ENCODE assay signal across 11 mouse cellular contexts in genomic region chr11:32157791-32158594, GRCm38 (mm10). TPM values are rescaled to one million over a fixed set of nuclear protein-coding genes. Genes with fewer than 3 reads are reported as not detected.
DNase-seq lines count a peak whose midpoint lies in the region; ATAC-seq and TF ChIP-seq lines count a peak whose summit lies in the region.
"Had no signal": no experiment of that assay in that cellular context is flagged by ENCODE, and none has a peak within 500 bp of the region (broad histone marks: within the 10 kb centered on the region; RNA-seq: fewer than 3 reads in every experiment).

No protein-coding gene starts in this region.

- no peak overlapping the region for H3K9ac ChIP-seq in embryonic facial prominence, embryonic 14.5 days (ENCODE audit: low read depth, low read length)
- peak overlapping the region; percentile 27 for H3K9ac ChIP-seq in midbrain, embryonic 16.5 days (ENCODE audit: low read depth, low read length)
- no peak overlapping the region for H3K9ac ChIP-seq in lung, postnatal 0 days (replicated peaks; ENCODE audit: low read depth)

- peak overlapping the region; percentile 21; the same call in 1 of the 2 replicates for H3K4me2 ChIP-seq in embryonic facial prominence, embryonic 14.5 days (ENCODE audit: low read depth, low read length)
- peak overlapping the region; percentile 22; the same call in 1 of the 2 replicates for H3K4me2 ChIP-seq in midbrain, embryonic 16.5 days (ENCODE audit: low read length)
- no peak overlapping the region for H3K4me2 ChIP-seq in lung, postnatal 0 days (replicated peaks; ENCODE audit: low read depth, low read length)
- H3K4me2 ChIP-seq: liver, embryonic 11.5 days had no signal

- H3K4me3 ChIP-seq in cerebellum, adult 2 months (replicated peaks; ENCODE audit: insufficient read depth, low read depth, low read length), result peak overlapping the region; percentile 6
- no peak overlapping the region for H3K4me3 ChIP-seq in embryonic facial prominence, embryonic 14.5 days (ENCODE audit: low read depth, low read length)
- peak overlapping the region; percentile 40 for H3K4me3 ChIP-seq in layer of hippocampus, adult 2 months
- H3K4me3 ChIP-seq in midbrain, embryonic 16.5 days (ENCODE audit: low read depth, low read length), result no peak overlapping the region
- no peak overlapping the region for H3K4me3 ChIP-seq in lung, postnatal 0 days (ENCODE audit: low read depth, low read length)

- no peaks in the 10 kb centered on the region for H3K4me1 ChIP-seq in cerebellum, adult 2 months (ENCODE audit: control insufficient read depth, insufficient read depth, low read length)
- H3K4me1 ChIP-seq in embryonic facial prominence, embryonic 14.5 days (ENCODE audit: control insufficient read depth, insufficient read depth, low read length), result 0 out of 2 replicates have a peak, but pooled peaks cover 4% of the 10 kb centered on the region
- H3K4me1 ChIP-seq in midbrain, embryonic 16.5 days (ENCODE audit: control insufficient read depth, insufficient read depth, low read length), result peaks cover 31% of the 10 kb centered on the region
- H3K4me1 ChIP-seq in lung, postnatal 0 days (ENCODE audit: insufficient read depth, low read depth, low read length), result no peaks in the 10 kb centered on the region

- TF ChIP-seq POLR2A in cerebellum, adult 2 months (IDR thresholded peaks at IDR 0.05; ENCODE audit: borderline replicate concordance, insufficient read depth, low read length), result no peak

- no peak for TF ChIP-seq CTCF in cerebellum, adult 2 months (IDR thresholded peaks at IDR 0.05; ENCODE audit: borderline replicate concordance, insufficient read depth, low read depth, low read length)
- TF ChIP-seq CTCF in layer of hippocampus, adult 2 months (conservative IDR thresholded peaks at IDR 0.05), result no peak
- no peak for TF ChIP-seq CTCF in lung, postnatal 0 days (IDR thresholded peaks at IDR 0.05)

- no peak for ATAC-seq in embryonic facial prominence, embryonic 14.5 days (ENCODE audit: low read depth)
- peak; percentile 76 for ATAC-seq in midbrain, embryonic 16.5 days
- no peak for ATAC-seq in lung, postnatal 0 days
- no peak for ATAC-seq in erythroblast, adult 5-6 weeks (replicated peaks; ENCODE audit: low FRiP score, poor library complexity, severe bottlenecking)
- ATAC-seq: Patski had no signal

- no peak for TF ChIP-seq EP300 in lung, postnatal 0 days (IDR thresholded peaks at IDR 0.05)

- H3K36me3 ChIP-seq in embryonic facial prominence, embryonic 14.5 days (ENCODE audit: control insufficient read depth, insufficient read depth, low read length), result no peaks in the 10 kb centered on the region
- no peaks in the 10 kb centered on the region for H3K36me3 ChIP-seq in midbrain, embryonic 16.5 days (ENCODE audit: control insufficient read depth, insufficient read depth, low read length)
- no peaks in the 10 kb centered on the region for H3K36me3 ChIP-seq in lung, postnatal 0 days (ENCODE audit: insufficient read depth, low read length)

- 16% methylated on average over 18 of the region's 18 CpGs for WGBS in cerebellum, adult 2 months
- WGBS in embryonic facial prominence, embryonic 14.5 days, result 51% methylated on average over 18 of the region's 18 CpGs
- 22% methylated on average over 18 of the region's 18 CpGs for WGBS in midbrain, embryonic 16.5 days
- WGBS in lung, postnatal 0 days, result 60% methylated on average over 18 of the region's 18 CpGs

- DNase-seq in cerebellum, adult 2 months, result peak; percentile 54 to 65
- peak; percentile 31 for DNase-seq in embryonic facial prominence, embryonic 14.5 days (ENCODE audit: low spot score)
- DNase-seq in layer of hippocampus, adult 2 months (ENCODE audit: low spot score in 2 of 2), result peak; percentile 68 to 78
- DNase-seq in lung, postnatal 0 days (ENCODE audit: low spot score), result no peak
- DNase-seq in thymus, postnatal 36 days, result no peak
- DNase-seq in adrenal gland, postnatal 4 days (ENCODE audit: low spot score in 2 of 2), result no peak

- H3K27ac ChIP-seq in cerebellum, adult 2 months (ENCODE audit: insufficient read depth, low read length), result no peak overlapping the region
- H3K27ac ChIP-seq in embryonic facial prominence, embryonic 14.5 days (replicated peaks; ENCODE audit: low read depth, low read length), result no peak overlapping the region
- peak overlapping the region; percentile 85 for H3K27ac ChIP-seq in layer of hippocampus, adult 2 months
- H3K27ac ChIP-seq in midbrain, embryonic 16.5 days (ENCODE audit: low read length), result peak overlapping the region; percentile 88
- H3K27ac ChIP-seq in lung, postnatal 0 days (ENCODE audit: low read length), result no peak overlapping the region

- no peaks in the 10 kb centered on the region for H3K9me3 ChIP-seq in embryonic facial prominence, embryonic 14.5 days (ENCODE audit: control insufficient read depth, low read length)
- no peaks in the 10 kb centered on the region for H3K9me3 ChIP-seq in midbrain, embryonic 16.5 days (replicated peaks; ENCODE audit: control insufficient read depth, low read length, poor library complexity, severe bottlenecking)
- H3K9me3 ChIP-seq in lung, postnatal 0 days (ENCODE audit: low read length), result no peaks in the 10 kb centered on the region

- no peaks in the 10 kb centered on the region for H3K27me3 ChIP-seq in cerebellum, adult 2 months (ENCODE audit: control insufficient read depth, insufficient read depth, low read length)
- H3K27me3 ChIP-seq in embryonic facial prominence, embryonic 14.5 days (replicated peaks; ENCODE audit: control insufficient read depth, insufficient read depth, low read length), result no peaks in the 10 kb centered on the region
- H3K27me3 ChIP-seq in midbrain, embryonic 16.5 days (ENCODE audit: control insufficient read depth, insufficient read depth, low read depth, low read length), result no peaks in the 10 kb centered on the region
- H3K27me3 ChIP-seq in lung, postnatal 0 days (replicated peaks; ENCODE audit: insufficient read depth, low read length), result no peaks in the 10 kb centered on the region

RNA-seq across cellular contexts. Expression of gene Il9r, which starts 42.1 kb away (rescaled TPM):
- polyA plus RNA-seq in cerebellum, adult 2 months (2012; rRNA removed), result not detected in 2 replicates
- polyA plus RNA-seq in embryonic facial prominence, embryonic 14.5 days (2014; fragmentation: Nextera tagmentation; extraction: Ambion mirVana), result 0.14 and 0.22 TPM in 2 replicates
- total RNA-seq in layer of hippocampus, adult 2 months (2021), result not detected
- polyA plus RNA-seq in midbrain, embryonic 16.5 days (2015; fragmentation: Nextera tagmentation; extraction: Ambion mirVana), result not detected in 2 replicates
- 0.05 TPM in 1 of 2 replicates, not detected in the other for polyA plus RNA-seq in lung, postnatal 0 days (2015; fragmentation: Nextera tagmentation; extraction: Ambion mirVana)
- not detected in 2 replicates for total RNA-seq in erythroblast, adult 5-6 weeks (2015; ENCODE audit: low replicate concordance)
- total RNA-seq in erythroblast, adult 5-6 weeks (2017; ENCODE audit: low replicate concordance), result not detected in 2 replicates
- under 1 TPM; 0.17 to 0.40 TPM for total RNA-seq in adrenal gland, postnatal 4 days (2021)
- total RNA-seq: gastrocnemius, adult 18-20 months had no signal
- polyA plus RNA-seq: Patski had no signal

RNA-seq across cellular contexts. Expression of gene Snrnp25, which starts 47.2 kb away (rescaled TPM):
- polyA plus RNA-seq in cerebellum, adult 2 months (2012; rRNA removed), result 48.2 and 51.5 TPM in 2 replicates
- polyA plus RNA-seq in embryonic facial prominence, embryonic 14.5 days (2014; fragmentation: Nextera tagmentation; extraction: Ambion mirVana), result 43.2 and 46.4 TPM in 2 replicates
- total RNA-seq in layer of hippocampus, adult 2 months (2021), result 10 to 100 TPM; 20.6 to 22.4 TPM
- 37.2 and 41.2 TPM in 2 replicates for polyA plus RNA-seq in midbrain, embryonic 16.5 days (2015; fragmentation: Nextera tagmentation; extraction: Ambion mirVana)
- 18.9 and 20.8 TPM in 2 replicates for polyA plus RNA-seq in lung, postnatal 0 days (2015; fragmentation: Nextera tagmentation; extraction: Ambion mirVana)
- total RNA-seq in erythroblast, adult 5-6 weeks (2015; ENCODE audit: low replicate concordance), result 64.4 and 68.3 TPM in 2 replicates
- 29.9 and 61.1 TPM in 2 replicates for total RNA-seq in erythroblast, adult 5-6 weeks (2017; ENCODE audit: low replicate concordance)
- 10 to 100 TPM; 19.5 to 20.2 TPM for total RNA-seq in adrenal gland, postnatal 4 days (2021)

Comparison
In these comparisons a context has a peak if more than half of its experiments do, and no peak if none do; other contexts are left out.
1. DNase-seq: peak in cerebellum, adult 2 months (2 of 2), embryonic facial prominence, embryonic 14.5 days (single experiment) and layer of hippocampus, adult 2 months (2 of 2); none in lung, postnatal 0 days (single experiment), thymus, postnatal 36 days (0 of 2) and adrenal gland, postnatal 4 days (0 of 2).
2. H3K27ac ChIP-seq: peak in layer of hippocampus, adult 2 months (single experiment) and midbrain, embryonic 16.5 days (single experiment); none in cerebellum, adult 2 months (single experiment), embryonic facial prominence, embryonic 14.5 days (single experiment) and lung, postnatal 0 days (single experiment).
3. H3K4me3 ChIP-seq: peak in cerebellum, adult 2 months (single experiment) and layer of hippocampus, adult 2 months (single experiment); none in embryonic facial prominence, embryonic 14.5 days (single experiment), midbrain, embryonic 16.5 days (single experiment) and lung, postnatal 0 days (single experiment).